Mouse (Mus musculus) heart, adult 8-10 months (tissue): ENCODE measurements around the gene Scgb2b7. TPM values are rescaled to one million over a fixed set of nuclear protein-coding genes. Genes with fewer than 3 reads are reported as not detected.
"Not testable (repeated sequence)": the region's sequence is repeated elsewhere in the genome, so short reads cannot be mapped to it uniquely, and the experiment has no call there.

Experiments
- DNase-seq: peaks from one replicate; pipeline ENCODE4 v3.0.0; 2022; ENCODE audit warnings: low spot score
- total RNA-seq, 4 experiments: library from RNA; stranded (reverse); gene quantifications; 2 replicates each; pipeline ENCODE4 v1.2.4; 2022

The Scgb2b7 gene
- not detected for total RNA-seq

GRCm38 (mm10) chr7:31705657-31706056 lies at the start of gene Scgb2b7:
TSS of gene Scgb2b7 (minus strand) at chr7:31705757.
- DNase-seq, result not testable (repeated sequence)

GRCm38 (mm10) chr7:31712365-31712764 lies 6.8 kb upstream of the Scgb2b7 start, which contains the start of gene Scgb1b7:
TSS of gene Scgb1b7 (plus strand) at chr7:31712665.
- not testable (repeated sequence) for DNase-seq

Other genes starting within 250 kb of the Scgb2b7 start
- gene Scgb1b7, start 6.9 kb upstream of the Scgb2b7 start, total RNA-seq, result not detected